Mouse (Mus musculus): ENCODE data around the gene Cplx1. TPM values are rescaled to one million over a fixed set of nuclear protein-coding genes. Genes with fewer than 3 reads are reported as not detected.
"Not testable (repeated sequence)": the region's sequence is repeated elsewhere in the genome, so short reads cannot be mapped to it uniquely, and the experiment has no call there.

The Cplx1 gene
- total RNA-seq, 2 experiments from 2014 or later = 0.21 TPM; not detected in 1

DNA sequence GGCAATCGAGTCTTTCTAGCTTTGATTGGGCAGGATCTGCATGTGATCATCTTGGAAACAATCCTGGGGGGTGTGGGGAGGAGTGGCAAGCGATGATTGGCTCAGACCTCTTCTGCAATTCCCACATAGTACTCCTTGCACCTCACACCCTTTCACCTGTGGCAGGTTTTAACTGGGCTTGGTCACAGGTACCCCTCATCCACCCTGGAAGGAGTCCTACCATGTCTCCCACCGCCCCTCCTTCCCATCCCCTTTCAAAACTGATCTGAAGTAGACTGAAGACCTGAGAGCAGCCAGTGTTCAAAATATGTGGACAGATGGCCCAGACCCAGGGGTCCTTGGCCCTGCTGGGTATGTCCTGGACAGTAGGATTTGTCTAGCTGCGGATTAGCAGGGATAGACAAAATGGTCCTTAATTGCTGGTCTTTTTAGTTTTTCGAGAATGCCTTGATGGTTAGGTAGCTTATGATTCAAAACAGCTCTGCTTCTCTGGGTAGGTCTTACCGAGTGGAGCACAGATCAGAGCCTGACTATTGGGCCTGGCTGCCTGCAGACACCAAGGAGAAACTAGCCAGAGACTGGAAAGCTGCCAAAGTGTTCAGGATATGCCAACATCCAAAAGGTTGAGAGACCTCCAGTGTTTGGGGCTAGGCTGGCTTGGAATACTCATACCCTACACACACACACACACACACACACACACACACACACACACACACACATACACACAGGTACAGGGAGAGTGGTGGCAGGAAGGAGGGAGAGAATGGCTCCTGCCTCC, 34.1 kb downstream of the Cplx1 start:
- no peak for DNase-seq

DNA sequence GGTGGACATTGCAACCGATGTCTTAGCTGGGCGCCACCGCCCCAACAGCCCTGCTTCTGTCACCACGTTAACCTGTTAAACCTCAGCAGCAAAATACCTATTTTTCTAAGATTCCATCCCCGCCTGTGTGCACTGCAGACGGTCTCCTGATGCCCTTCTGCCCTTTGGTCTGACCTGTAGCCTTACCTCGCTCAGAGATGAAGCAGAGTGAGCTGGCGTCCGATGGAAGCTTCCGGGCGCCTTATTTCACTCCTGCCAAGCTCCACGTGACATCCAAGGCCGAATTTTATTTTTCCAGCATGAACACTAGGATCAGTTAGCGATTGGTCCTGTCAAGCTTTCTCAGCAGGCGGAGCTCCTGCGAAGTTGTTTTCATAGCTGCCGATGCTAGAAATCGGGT, 47.5 kb downstream of the Cplx1 start:
- DNase-seq = no peak

DNA sequence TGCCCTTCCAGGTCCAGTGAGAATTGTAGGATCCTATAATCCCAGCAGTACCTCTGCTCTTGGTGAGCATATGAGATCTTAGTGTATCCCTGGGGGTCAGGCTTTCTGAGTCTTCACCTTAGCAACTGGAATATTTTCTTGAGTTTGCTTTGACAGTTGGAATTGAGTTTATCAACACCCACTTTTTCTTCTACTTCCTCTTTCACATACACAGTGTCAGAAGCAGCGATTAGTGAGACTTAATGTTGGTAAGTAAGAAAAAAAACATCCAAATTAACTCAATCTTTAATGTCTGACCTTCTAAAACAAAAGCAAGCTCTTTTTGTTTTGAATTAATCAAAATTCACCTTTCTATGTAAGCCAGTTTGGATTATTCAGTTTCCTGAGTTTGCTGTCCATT, 48.3 kb downstream of the Cplx1 start:
- no peak for DNase-seq

DNA sequence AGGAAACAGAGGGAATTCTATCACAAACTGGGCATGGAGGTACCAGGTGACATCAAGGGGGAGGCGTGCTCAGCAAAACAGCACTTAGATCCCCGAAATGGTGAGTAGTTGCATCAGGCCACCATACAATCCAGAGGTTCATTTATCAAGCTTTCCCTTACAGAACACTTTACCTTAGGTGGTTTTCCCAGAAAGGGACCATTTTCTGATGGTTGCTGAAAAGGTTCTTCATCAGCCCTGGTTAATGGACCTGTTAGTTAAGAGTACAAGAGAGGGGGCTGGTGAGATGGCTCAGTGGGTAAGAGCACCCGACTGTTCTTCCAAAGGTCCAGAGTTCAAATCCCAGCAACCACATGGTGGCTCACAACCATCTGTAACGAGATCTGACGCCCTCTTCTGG, 63.7 kb downstream of the Cplx1 start:
- DNase-seq = not testable (repeated sequence)

DNA sequence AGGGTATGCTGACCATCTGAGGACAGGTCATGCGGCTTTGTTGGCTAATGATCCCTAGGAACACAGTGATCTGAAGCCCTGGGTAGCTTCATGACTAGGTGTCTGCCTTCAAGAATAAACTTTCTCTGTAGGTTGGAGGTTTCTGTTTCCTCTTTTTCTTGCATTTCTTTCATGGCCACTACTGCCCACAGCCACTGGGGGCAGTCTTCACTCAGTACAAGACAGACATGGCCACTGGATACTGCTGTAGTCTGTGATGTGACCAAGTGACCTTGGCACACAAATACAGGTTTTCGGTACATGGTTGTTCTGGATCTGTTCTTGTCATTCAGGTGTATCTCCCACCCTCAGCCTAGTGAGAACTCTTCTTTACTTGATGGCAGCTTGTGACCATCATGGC, 64.6 kb downstream of the Cplx1 start:
- peak in 1 of 2 experiments; percentile 40 for DNase-seq

DNA sequence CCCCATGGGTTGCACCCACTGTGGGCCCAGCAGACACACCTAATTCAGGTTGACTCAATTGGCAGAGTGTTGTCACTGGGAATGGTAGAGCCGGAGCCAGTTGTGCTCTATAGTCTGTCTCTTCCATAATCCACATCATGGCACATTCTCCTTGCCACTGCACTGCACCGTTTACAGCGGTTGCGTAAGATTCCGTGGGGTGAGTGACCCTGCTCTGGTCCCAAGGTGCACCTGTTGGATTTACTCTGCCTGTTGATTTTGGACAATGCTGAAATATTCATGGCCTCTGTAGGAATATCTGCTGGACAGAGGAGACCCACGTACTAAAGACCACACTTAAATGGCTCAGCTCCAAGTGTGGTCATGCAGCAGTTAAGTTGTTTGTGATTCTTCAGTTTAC, 66.8 kb downstream of the Cplx1 start:
- DNase-seq = no peak

DNA sequence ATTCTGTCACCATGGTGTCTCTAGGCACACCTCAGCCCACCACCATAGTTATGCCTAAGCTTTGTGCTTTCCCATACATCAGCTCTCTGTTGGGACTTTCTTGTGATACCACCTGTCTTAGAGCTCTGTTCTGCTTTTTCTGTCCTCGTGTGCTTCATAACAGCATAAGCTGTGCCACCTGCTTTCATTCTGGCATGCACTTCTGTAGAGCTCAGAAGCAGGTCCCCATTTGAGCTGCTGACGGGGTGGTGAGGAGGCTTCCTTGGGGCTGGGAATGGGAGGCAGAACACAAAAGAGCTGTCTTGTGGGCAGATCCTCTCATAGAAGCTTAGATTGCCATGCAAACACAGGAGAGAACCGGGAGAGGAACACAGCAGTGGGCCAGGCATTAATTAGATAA, 73.8 kb downstream of the Cplx1 start:
- no peak for DNase-seq

DNA sequence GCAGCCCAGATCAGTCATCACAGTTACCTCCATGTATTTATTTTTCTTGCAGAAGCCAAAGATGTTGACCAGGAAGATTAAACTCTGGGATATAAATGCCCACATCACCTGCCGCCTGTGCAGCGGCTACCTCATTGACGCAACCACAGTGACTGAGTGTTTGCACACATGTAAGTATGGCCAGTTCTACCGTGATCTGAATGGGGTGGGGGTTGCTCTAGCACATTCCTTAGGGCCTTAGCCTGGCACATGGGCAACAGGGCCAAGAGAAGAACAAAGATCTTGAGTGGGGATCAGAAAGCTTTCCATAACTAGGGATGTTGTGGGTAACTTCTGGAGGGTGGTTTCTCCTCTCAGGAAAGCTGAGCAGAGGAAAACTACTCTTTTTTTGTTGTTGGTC, 76.1 kb downstream of the Cplx1 start:
- no peak for DNase-seq

DNA sequence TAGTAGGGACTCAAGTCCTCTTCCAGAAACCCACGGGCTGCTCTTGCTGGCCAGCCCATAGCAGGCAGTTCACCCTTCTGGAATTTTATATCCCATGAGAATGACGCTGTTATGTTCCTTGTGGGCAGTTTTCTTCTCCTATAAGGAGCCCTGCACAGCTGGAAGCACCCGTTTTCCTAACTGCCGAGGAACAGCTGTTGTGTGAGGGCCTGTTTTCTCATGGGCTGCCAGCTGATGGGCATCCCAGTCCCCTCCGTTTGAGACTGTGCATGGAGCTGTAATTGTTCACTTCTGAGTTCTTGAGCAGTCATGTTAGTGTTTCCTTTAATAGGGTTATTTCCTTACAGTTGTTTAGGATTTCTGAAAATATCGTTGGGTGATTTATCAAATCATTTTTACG, 80.2 kb downstream of the Cplx1 start:
- DNase-seq = no peak

Other genes with a start within 250 kb of the Cplx1 start
- 10 to 100 TPM; 10.1 to 12.5 TPM for gene Pigg, start 237.4 kb downstream of the Cplx1 start, total RNA-seq (2021)
- gene Gm42517, start 182.1 kb downstream of the Cplx1 start, total RNA-seq (2021) = 1 to 10 TPM; 2.5 to 3.8 TPM
- gene Pde6b, start 161.6 kb downstream of the Cplx1 start, total RNA-seq (2021) = not detected
- 1,000 to 10,000 TPM; 1,085 to 1,145 TPM for gene Atp5k, start 115.6 kb downstream of the Cplx1 start, total RNA-seq (2021)
- 1 to 10 TPM; 1.8 to 2.9 TPM for gene Mfsd7a, start 101.1 kb downstream of the Cplx1 start, total RNA-seq (2021)
- gene Pcgf3, start 88.8 kb downstream of the Cplx1 start, total RNA-seq (2021) = 10 to 100 TPM; 29.9 to 31.3 TPM
- gene Gak, start 79.7 kb upstream of the Cplx1 start, total RNA-seq (2021) = 10 to 100 TPM; 18.2 to 21.5 TPM
- 10 to 100 TPM in 1 of 2 experiments, 1 to 10 TPM in 1; 8.5 to 11.1 TPM for gene Tmem175, start 79.7 kb upstream of the Cplx1 start, total RNA-seq (2021)
- 10 to 100 TPM; 18.1 to 21.4 TPM for gene Idua, start 110.3 kb upstream of the Cplx1 start, total RNA-seq (2021)
- gene Dgkq, start 119.6 kb upstream of the Cplx1 start, total RNA-seq (2021) = 1 to 10 TPM; 4.8 to 6.6 TPM
- gene Slc26a1, start 125.5 kb upstream of the Cplx1 start, total RNA-seq (2021) = not detected
- gene Fgfrl1, start 142.4 kb upstream of the Cplx1 start, total RNA-seq (2021) = 10 to 100 TPM; 23.7 to 26.1 TPM
- not detected for gene Rnf212, start 225.0 kb upstream of the Cplx1 start, total RNA-seq (2021)
- not detected for gene Tmed11, start 245.3 kb upstream of the Cplx1 start, total RNA-seq (2021)